Mouse (Mus musculus) frontal cortex, adult 2 months (tissue): ENCODE measurements around the gene Pof1b. TPM values are rescaled to one million over a fixed set of nuclear protein-coding genes. Genes with fewer than 3 reads are reported as not detected.

Experiments
- DNase-seq, 2 experiments: peaks; one replicate each; pipeline ENCODE4 v3.0.0; 2022; ENCODE audit warnings: low spot score in 1 of 2; ENCODE audit errors: extremely low spot score in 1 of 2
- polyA plus RNA-seq: library from polyadenylated mRNA; depleted of rRNA; stranded (reverse); fragments of >200 nt; gene quantifications from 2 replicates; pipeline ENCODE4 v1.2.3, GENCODE M21; 2012; rRNA removed

The Pof1b gene
- polyA plus RNA-seq = not detected in 2 replicates

GRCm38 (mm10) chrX:112698508-112698907 lies at the start of gene Pof1b:
Gene Pof1b (minus strand): TSS chrX:112698651.
- no peak for DNase-seq

GRCm38 (mm10) chrX:112716587-112716986 lies 18.1 kb upstream of the Pof1b start:
- DNase-seq = no peak

- no peak for DNase-seq
Measured at GRCm38 (mm10) chrX:112694392-112694791, 4.1 kb downstream of the Pof1b start.

- no peak for DNase-seq
Measured at GRCm38 (mm10) chrX:112680605-112681004, 17.8 kb downstream of the Pof1b start.

GRCm38 (mm10) chrX:112675525-112675924 lies 22.9 kb downstream of the Pof1b start:
- DNase-seq = no peak

GRCm38 (mm10) chrX:112601306-112602120 lies 96.9 kb downstream of the Pof1b start:
- DNase-seq = peak; percentile 2 to 36

GRCm38 (mm10) chrX:112600511-112601305 lies 97.7 kb downstream of the Pof1b start, which contains the start of gene Zfp711:
Gene Zfp711 (plus strand): TSS chrX:112600526.
- peak; percentile 21 to 78 for DNase-seq

Other genes with a start within 250 kb of the Pof1b start
- gene 2010106E10Rik, start 203.4 kb downstream of the Pof1b start, polyA plus RNA-seq = 0.08 TPM in 1 of 2 replicates, not detected in the other
- gene Zfp711, start 98.1 kb downstream of the Pof1b start, polyA plus RNA-seq = 9.5 and 11.2 TPM in 2 replicates